Mouse (Mus musculus) spleen, postnatal 10 days (tissue): ENCODE data around the gene Zfp119a.

ENCODE experiments used
- DNase-seq, 2 experiments: peaks; one replicate each; pipeline ENCODE4 v3.0.0; 2021 to 2022; ENCODE audit warnings: low spot score in 2 of 2

The Zfp119a gene

DNA sequence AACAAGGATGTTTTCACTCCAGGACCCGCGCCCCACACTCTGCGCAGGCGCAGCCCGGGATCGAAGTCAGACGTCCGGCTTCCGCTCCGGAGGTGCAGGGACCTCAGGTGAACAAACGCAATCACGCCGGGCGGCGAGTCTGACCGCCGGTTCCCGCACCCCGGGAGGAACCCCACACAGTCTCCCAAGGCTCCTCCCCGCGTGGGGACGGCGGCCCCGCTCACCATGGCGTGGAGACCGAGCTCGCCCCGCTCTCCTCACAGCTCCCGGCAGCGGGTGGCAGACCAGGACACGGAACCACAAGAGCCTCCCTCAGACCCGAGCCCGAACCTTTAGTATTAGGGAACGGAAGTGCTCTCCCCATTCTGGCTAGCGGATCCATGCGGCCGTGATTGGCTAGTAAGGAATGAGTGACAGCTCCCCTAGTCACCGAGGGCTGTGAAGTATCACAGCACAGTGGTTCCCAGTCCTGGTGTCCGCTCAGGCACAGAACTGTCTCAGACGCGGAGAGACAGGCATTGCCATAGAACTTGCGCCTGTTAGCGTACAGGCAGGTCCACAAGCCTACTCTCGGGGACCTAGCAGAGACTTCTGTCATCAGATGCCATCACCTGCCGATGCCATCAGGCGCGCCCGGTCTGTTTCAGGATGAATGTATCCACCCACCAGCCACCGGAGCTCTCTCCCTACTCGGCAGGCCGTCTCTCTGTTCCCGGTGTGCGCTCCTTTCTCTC is at the start of gene Zfp119a:
TSS of gene Zfp119a (minus strand) at position 295 of the 734 bp plus-strand sequence.
- peak; percentile 66 to 68 for DNase-seq

DNA sequence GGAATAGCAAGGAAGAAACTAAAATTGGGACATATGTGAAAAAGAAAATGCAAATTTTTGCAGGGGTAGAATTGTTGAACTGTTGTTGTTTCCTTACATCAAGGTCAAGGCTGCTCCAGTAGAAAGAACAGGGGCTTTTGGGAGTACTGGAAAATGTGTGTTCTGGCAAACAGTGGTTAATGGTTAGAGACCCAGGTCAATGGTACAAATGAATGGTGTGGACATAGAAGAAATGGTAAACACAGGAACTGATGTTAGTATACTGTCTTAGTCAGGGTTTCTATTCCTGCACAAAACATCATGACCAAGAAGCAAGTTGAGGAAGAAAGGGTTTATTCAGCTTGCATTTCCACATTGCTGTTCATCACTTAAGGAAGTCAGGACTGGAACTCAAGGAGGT is 27.9 kb upstream of the Zfp119a start:
- no peak for DNase-seq

- DNase-seq = no peak
Observed at GRCm38 (mm10) chr17:55904131-55904530, 25.4 kb upstream of the Zfp119a start.

DNA sequence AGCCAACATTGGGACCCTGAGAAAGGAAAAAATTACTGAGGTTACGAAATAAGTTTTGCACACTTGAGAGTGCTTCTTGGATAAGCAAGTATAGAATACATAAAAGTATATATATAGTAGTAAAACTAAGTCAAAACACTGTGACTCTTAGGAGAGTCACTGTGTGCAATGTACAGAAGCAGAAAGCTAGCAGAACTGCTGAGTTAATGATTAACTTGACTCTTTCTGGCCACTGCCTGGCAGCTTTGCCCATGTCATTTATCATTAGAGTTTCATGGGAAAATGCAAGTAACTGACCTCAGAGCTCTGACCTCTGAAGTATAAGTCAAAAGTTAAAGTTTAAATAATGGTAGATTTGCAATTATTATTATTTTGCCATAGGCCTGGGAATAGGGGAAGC is 25.0 kb upstream of the Zfp119a start:
- DNase-seq = no peak

DNA sequence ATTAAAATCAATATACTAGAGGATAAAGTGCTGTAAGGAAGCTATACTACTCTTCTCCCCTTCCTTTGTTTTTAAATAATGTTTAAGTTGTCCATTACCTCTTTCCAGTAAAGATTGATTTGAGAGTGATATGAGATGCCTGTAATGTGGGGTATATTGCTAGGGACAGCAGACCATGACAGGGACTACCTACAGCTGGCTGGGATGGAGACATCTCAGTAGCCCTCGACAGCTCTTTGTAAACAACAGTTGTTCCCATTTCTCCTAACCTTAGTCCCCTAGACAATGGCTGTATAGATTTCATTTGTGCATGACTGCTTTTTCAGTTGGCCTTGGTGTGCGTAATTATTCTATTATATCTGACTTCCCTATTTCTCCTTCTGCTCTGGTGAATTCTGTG is 24.4 kb upstream of the Zfp119a start:
- DNase-seq = no peak

- peak in 1 of 2 experiments; percentile 36 for DNase-seq
Observed at GRCm38 (mm10) chr17:55892406-55892955, 13.8 kb upstream of the Zfp119a start.

DNA sequence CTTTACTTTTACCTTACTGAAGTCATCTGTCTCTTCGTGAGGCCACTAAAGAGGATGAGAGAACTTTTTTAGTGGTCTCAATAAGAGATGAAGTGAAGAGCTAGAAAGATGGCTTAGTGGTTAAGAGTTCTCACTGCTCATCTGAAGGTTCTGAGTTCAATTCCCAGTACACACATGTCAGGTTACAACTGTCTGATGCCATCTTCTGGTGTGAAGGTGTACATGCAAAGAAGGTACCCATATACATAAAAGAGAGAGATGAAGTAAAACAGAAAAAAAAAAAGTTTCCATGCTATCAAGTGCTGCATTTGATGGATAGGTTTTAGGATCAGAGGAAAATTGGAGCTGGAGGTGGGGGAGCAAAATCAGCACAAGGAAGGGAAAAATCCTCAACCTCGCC is 6.2 kb upstream of the Zfp119a start:
- DNase-seq = no peak

DNA sequence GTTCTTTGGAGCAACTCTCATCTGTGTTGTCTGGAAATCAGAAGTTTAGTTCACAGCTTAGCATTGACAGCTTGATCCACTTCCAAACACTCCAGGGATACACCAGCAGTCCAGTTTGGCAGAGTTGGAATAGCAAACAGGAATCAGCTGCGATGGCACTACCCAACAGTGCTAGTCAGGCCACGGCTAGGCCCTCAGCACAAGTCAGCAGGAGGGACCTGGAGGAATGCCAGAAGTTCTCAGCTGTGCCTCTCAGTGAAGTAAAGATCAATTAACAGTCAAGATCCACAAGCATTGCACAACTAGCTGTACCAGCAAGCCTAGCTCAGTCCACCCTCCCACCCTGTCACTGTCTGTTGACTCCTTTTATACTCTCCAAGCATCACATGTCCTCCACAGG is 4.9 kb upstream of the Zfp119a start:
- no peak for DNase-seq

DNA sequence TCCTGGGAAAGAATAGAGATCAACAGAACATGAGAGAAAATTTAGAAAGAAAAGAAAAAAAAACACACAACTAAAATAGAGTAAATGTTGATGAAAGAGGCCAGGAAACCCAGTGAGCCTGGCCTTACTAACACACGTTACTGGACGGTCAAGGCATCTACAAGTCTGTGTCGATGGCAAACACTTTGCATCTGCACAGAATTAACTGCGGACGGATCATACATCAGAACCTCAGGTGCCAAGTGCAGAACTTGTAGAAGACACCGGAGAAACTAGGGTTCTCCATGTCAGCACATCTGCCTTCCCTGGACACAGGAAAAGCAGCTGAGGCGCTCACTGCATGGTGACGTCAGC is 471 bp downstream of the Zfp119a start:
- peak in 1 of 2 experiments; percentile 22 for DNase-seq

DNA sequence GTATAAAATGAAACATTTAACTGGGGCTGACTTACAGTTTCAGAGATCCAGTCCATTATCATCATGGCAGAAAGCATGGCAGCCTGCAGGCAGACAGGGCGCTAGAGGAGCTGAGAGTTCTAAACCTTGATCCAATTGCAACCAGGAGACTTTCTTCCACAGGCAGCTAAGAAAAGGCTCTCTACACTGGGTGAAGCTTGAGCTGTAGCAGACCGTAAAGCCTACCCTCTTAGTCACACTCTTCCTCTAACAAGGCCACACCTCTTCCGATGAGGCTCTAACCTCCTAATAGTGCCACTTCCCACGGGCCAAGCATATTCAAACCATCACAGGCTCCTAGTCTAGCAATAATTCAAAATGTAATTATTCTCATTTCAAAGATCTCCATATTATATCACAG is 1.5 kb downstream of the Zfp119a start:
- DNase-seq = no peak

GRCm38 (mm10) chr17:55843067-55843466 is 35.7 kb downstream of the Zfp119a start:
- DNase-seq = no peak

GRCm38 (mm10) chr17:55821566-55821965 is 57.2 kb downstream of the Zfp119a start:
- DNase-seq = no peak

GRCm38 (mm10) chr17:55816853-55817252 is 61.9 kb downstream of the Zfp119a start:
- no peak for DNase-seq
